Mouse (Mus musculus): ENCODE results near the gene Ptrh2.

Gene Ptrh2

GRCm38 (mm10) chr11:86683395-86684125 is at the start of gene Ptrh2, which contains the start of gene Vmp1:
Ptrh2 (plus strand) TSS chr11:86683985.
Vmp1 (minus strand) TSS chr11:86683836.
- DNase-seq (ENCODE audit: low read depth): peak; percentile 98

- DNase-seq (ENCODE audit: low read depth): peak; percentile 64
Observed at GRCm38 (mm10) chr11:86634396-86634795, 49.4 kb upstream of the Ptrh2 start.

- no peak for DNase-seq (ENCODE audit: low read depth)
Observed at GRCm38 (mm10) chr11:86637697-86638096, 46.1 kb upstream of the Ptrh2 start.

GRCm38 (mm10) chr11:86641714-86642113 is 42.1 kb upstream of the Ptrh2 start:
- DNase-seq (ENCODE audit: low read depth): no peak

GRCm38 (mm10) chr11:86644553-86644952 is 39.2 kb upstream of the Ptrh2 start:
- no peak for DNase-seq (ENCODE audit: low read depth)

- DNase-seq (ENCODE audit: low read depth): peak; percentile 45
Observed at GRCm38 (mm10) chr11:86646136-86646834, 37.5 kb upstream of the Ptrh2 start.

GRCm38 (mm10) chr11:86646885-86647459 is 36.8 kb upstream of the Ptrh2 start:
- no peak for DNase-seq (ENCODE audit: low read depth)

GRCm38 (mm10) chr11:86647706-86648447 is 35.9 kb upstream of the Ptrh2 start:
- no peak for DNase-seq (ENCODE audit: low read depth)

GRCm38 (mm10) chr11:86649542-86649941 is 34.2 kb upstream of the Ptrh2 start:
- DNase-seq (ENCODE audit: low read depth): no peak

- no peak for DNase-seq (ENCODE audit: low read depth)
Observed at GRCm38 (mm10) chr11:86650676-86651075, 33.1 kb upstream of the Ptrh2 start.

GRCm38 (mm10) chr11:86652578-86652979 is 31.2 kb upstream of the Ptrh2 start:
- DNase-seq (ENCODE audit: low read depth): peak; percentile 88

GRCm38 (mm10) chr11:86653446-86653845 is 30.3 kb upstream of the Ptrh2 start:
- peak; percentile 86 for DNase-seq (ENCODE audit: low read depth)

- DNase-seq (ENCODE audit: low read depth): no peak
Observed at GRCm38 (mm10) chr11:86654096-86654495, 29.7 kb upstream of the Ptrh2 start.

GRCm38 (mm10) chr11:86655671-86656070 is 28.1 kb upstream of the Ptrh2 start:
- DNase-seq (ENCODE audit: low read depth): peak; percentile 82

GRCm38 (mm10) chr11:86656849-86657567 is 26.8 kb upstream of the Ptrh2 start:
- DNase-seq (ENCODE audit: low read depth): peak; percentile 52

GRCm38 (mm10) chr11:86657863-86658262 is 25.9 kb upstream of the Ptrh2 start:
- peak; percentile 85 for DNase-seq (ENCODE audit: low read depth)

- DNase-seq (ENCODE audit: low read depth): no peak
Observed at GRCm38 (mm10) chr11:86662986-86663895, 20.5 kb upstream of the Ptrh2 start.

- DNase-seq (ENCODE audit: low read depth): no peak
Observed at GRCm38 (mm10) chr11:86663977-86664376, 19.8 kb upstream of the Ptrh2 start.

GRCm38 (mm10) chr11:86664406-86664805 is 19.4 kb upstream of the Ptrh2 start:
- DNase-seq (ENCODE audit: low read depth): no peak

GRCm38 (mm10) chr11:86667553-86667952 is 16.2 kb upstream of the Ptrh2 start:
- no peak for DNase-seq (ENCODE audit: low read depth)

GRCm38 (mm10) chr11:86668169-86668568 is 15.6 kb upstream of the Ptrh2 start:
- no peak for DNase-seq (ENCODE audit: low read depth)

Data from 416B (cell line).